Mouse (Mus musculus): ENCODE results near the gene Gabbr1.

Gene Gabbr1

GRCm38 (mm10) chr17:37078193-37078592, 32.4 kb downstream of the Gabbr1 start:
- DNase-seq (ENCODE audit: low read depth): no peak

DNA sequence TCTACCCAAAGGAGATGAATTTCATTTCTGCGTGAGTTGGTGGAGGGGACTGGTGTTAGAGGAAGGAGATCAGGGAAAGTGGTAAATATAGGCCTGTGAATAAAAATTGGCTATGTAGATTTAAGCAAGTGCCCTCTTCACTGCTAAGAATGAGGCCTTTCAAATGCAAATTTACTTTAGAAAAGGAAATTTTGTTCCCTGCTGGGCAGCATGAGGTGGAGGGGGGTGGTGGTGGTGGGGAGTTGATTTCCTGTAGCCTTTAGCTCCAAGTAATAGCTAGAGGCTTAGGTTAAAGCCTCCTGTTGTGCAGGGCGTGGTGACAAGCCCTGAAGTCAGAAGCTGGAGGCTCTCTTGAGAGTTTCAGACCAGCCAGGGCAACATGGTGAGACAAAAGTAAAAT, 33.2 kb downstream of the Gabbr1 start:
- no peak for DNase-seq (ENCODE audit: low read depth)

DNA sequence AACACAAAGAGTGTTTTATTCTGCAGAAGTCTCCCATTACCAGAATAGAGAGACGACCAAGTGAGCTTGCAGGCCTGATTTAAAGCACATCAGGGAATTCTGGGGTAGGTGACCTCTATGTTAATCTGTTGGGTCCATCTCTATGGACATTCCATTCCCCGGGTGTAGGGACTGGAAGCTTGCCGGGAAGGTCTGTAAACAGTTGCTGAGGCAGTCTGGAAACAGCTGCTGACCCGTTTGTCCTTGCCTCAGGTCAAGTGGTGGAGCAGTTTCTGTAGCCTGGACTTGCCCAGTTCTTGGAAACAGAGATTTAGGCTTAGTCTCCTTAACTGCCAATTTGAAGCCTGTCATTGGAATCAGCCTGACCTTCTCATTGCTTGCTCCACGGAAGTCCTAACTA, 34.4 kb downstream of the Gabbr1 start:
- no peak for DNase-seq (ENCODE audit: low read depth)

DNA sequence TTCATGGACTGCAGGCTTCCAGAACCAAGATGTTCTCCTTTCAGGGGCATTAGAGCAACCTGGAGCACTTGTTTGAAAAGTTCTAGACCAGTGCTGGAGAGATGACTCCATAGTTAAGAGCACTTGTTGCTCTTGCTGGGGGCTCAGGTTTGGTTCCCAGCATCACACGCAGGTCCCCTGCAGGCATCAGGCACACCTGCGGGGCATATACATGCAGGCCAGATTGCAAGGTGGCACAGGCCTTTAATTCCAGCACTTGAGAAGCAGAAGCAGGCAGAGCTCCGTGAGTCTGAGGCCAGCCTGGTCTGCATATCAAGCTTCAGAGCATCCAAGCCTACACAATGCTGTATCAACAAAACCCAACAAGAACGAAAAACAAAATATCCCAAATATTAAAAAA, 35.9 kb downstream of the Gabbr1 start:
- DNase-seq (ENCODE audit: low read depth): no peak

DNA sequence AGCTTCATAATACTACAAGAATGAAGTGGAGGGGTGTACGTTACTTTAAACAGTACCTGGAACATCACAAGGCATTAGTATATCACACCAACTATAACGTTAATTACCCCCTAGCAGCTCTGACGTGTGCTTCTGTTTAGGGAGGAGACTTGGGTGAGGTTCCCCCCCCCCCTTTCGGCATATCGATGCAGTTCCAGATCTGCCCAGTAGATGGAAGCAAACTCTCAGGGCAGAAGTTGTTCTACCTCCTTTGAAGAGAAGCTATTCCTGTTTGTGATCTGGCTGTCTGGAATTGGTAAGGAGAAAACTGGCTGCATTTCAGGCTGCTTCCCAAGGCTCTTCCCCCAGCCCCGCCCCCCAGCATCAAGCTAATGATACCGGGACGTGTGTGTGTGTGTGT, 37.6 kb downstream of the Gabbr1 start:
- DNase-seq (ENCODE audit: low read depth): peak; percentile 89

DNA sequence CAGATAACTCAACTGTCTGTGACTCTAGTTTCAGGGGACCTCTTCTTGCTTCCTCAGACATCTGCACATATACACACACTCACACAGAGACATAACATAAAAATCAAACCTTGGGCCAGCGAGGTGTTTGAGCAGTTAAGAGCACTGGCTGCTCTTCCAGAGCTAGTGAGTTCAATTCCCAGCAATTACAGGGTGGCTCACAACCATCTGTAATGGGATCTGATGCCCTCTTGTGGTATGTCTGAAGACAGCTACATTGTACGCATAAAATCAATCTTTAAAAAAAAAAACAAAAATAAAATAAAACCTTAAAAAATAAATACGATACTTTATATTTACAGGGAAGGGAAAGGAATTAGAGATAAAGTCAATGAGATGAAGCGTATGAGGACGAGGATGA, 38.9 kb downstream of the Gabbr1 start:
- peak; percentile 13 for DNase-seq (ENCODE audit: low read depth)

DNA sequence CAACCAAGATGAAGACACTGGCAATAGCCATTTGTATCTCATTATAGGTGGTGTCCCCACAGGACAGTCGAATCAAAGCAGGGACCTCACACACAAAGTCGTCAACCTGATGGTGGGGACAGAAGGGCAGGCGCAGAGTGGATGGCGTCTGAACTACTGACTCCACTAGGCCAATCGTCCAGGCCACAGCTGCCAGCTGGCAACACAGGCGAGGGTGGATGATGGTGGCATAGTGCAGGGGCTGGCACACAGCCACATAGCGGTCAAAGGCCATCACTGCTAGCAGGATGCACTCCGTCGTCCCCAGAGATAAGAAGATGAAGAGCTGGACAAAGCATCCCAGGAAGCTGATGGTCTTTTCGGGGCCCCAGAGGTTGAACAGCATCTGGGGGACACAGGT, 39.8 kb downstream of the Gabbr1 start:
- DNase-seq (ENCODE audit: low read depth): no peak

GRCm38 (mm10) chr17:37088399-37088798, 42.6 kb downstream of the Gabbr1 start, which contains the start of gene Olfr90:
Olfr90 (minus strand) TSS chr17:37088499.
- DNase-seq (ENCODE audit: low read depth): no peak

GRCm38 (mm10) chr17:37092198-37092597, 46.4 kb downstream of the Gabbr1 start:
- DNase-seq (ENCODE audit: low read depth): no peak

- DNase-seq (ENCODE audit: low read depth): no peak
These were observed 47.5 kb downstream of the Gabbr1 start for GRCm38 (mm10) chr17:37093289-37093688.

- no peak for DNase-seq (ENCODE audit: low read depth)
These were observed 52.4 kb downstream of the Gabbr1 start, which contains the start of gene Olfr91 for GRCm38 (mm10) chr17:37098178-37098577. Olfr91 (minus strand) TSS chr17:37098278.

GRCm38 (mm10) chr17:37119988-37120387, 74.2 kb downstream of the Gabbr1 start, which contains the start of gene Olfr92:
Olfr92 (minus strand) TSS chr17:37120088.
- no peak for DNase-seq (ENCODE audit: low read depth)

Data from induced T-regulatory cell, adult 2 months (primary cell).